Mouse (Mus musculus): ENCODE measurements at regions not wholly inside any gene's neighbourhood (a gene's known extent, or its start where the extent isn't known, plus 50 kb on each side); places are given as distances from the start of the nearest gene placed in this dataset.

DNA sequence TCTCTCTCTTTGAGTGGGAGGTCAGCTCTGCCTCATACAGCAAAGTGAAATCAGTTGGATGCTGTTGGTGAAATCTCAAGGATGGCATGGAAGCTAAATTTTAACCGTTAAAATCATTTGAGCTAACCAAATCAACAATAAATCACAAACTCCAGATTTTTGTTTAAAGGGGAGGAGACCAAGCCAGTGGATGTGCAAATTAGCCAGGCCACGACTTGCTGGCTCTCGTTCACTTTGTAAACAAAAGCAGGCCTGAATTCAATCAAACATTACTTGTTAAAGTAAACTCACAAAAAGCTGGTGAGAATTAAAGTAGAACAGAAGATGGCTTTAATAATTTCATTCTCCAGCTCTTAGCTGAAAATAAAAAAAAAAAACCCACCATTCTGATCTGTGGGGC, 359.3 kb upstream of the Ddhd1 start:
- 64% methylated on average over 3 of the region's 3 CpGs for WGBS
- Histone ChIP-seq H3K4me1 (peaks cover 25% of the 10 kb centered on the region), H3K4me3 (no peak overlapping the region), H3K9me3 (no peaks in the 10 kb centered on the region), H3K27ac (replicated peaks) (no peak overlapping the region), H3K27me3 (replicated peaks) (no peaks in the 10 kb centered on the region), H3K36me3 (no peaks in the 10 kb centered on the region), H3K9ac (no peak overlapping the region), H3K4me2 (no peak overlapping the region)
- no peak for ATAC-seq (ENCODE audit: extremely low read depth, insufficient number of reproducible peaks, low FRiP score, low TSS enrichment)

GRCm38 (mm10) chr14:46017976-46018375, 360.0 kb upstream of the Ddhd1 start:
- WGBS = 62% methylated on average over 6 of the region's 6 CpGs
- H3K36me3 ChIP-seq = no peaks in the 10 kb centered on the region
- no peak overlapping the region for H3K9ac ChIP-seq
- no peak overlapping the region for H3K27ac ChIP-seq (replicated peaks)
- no peak overlapping the region for H3K4me2 ChIP-seq
- H3K4me1 ChIP-seq = peaks cover 25% of the 10 kb centered on the region
- H3K27me3 ChIP-seq (replicated peaks) = no peaks in the 10 kb centered on the region
- no peak for ATAC-seq (ENCODE audit: extremely low read depth, insufficient number of reproducible peaks, low FRiP score, low TSS enrichment)
- H3K9me3 ChIP-seq = no peaks in the 10 kb centered on the region
- H3K4me3 ChIP-seq = no peak overlapping the region

- no peak overlapping the region for H3K9ac ChIP-seq
- H3K9me3 ChIP-seq = no peaks in the 10 kb centered on the region
- no peak overlapping the region for H3K4me3 ChIP-seq
- H3K27me3 ChIP-seq (replicated peaks) = no peaks in the 10 kb centered on the region
- H3K4me2 ChIP-seq = no peak overlapping the region
- H3K27ac ChIP-seq (replicated peaks) = no peak overlapping the region
- peaks cover 21% of the 10 kb centered on the region for H3K4me1 ChIP-seq
- ATAC-seq (ENCODE audit: extremely low read depth, insufficient number of reproducible peaks, low FRiP score, low TSS enrichment) = no peak
- WGBS = 69% methylated on average over 14 of the region's 14 CpGs
- H3K36me3 ChIP-seq = no peaks in the 10 kb centered on the region
Measured at GRCm38 (mm10) chr14:46019240-46020025, 359.8 kb upstream of the Gm15217 start.

GRCm38 (mm10) chr14:46034301-46034700, 344.9 kb upstream of the Gm15217 start:
- no peaks in the 10 kb centered on the region for H3K4me1 ChIP-seq
- H3K27me3 ChIP-seq (replicated peaks) = no peaks in the 10 kb centered on the region
- H3K4me3 ChIP-seq = no peak overlapping the region
- H3K27ac ChIP-seq (replicated peaks) = no peak overlapping the region
- no peak overlapping the region for H3K9ac ChIP-seq
- 83% methylated on average over 8 of the region's 8 CpGs for WGBS
- no peak for ATAC-seq (ENCODE audit: extremely low read depth, insufficient number of reproducible peaks, low FRiP score, low TSS enrichment)
- H3K4me2 ChIP-seq = no peak overlapping the region
- no peaks in the 10 kb centered on the region for H3K9me3 ChIP-seq
- H3K36me3 ChIP-seq = no peaks in the 10 kb centered on the region

DNA sequence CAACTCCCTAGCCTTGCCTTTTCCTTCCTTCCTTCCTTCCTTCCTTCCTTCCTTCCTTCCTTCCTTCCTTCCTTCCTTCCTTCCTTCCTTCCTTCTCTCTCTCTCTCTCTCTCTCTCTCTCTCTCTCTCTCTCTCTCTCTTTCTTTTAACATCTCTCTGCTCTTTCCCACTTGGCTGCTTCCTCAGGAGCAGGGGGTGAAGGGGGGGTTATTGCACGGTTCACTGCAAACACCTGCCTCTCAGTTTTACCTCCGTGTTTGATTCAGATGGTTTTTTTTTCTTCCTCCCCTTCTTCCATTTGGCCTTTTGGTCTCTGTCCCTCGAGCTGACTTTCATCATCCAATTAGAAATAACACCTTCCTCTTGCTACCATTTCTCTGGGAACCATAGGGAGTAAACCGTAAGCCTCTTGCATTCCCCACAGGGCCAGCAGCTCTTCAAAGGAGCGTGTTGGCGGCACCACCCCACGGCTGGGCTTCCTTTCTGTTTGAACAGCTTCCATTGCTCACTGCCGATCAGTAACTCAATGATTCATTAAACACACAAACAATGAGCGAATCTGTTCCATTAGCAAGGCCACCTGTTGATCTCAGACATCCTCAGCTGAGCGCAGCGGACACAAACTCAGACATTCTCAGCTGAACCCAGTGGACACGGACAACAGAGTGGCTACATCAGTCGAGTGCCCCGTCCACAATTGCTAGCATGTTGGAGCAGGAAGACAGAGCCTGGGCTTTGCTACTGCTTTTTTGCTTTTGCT, 318.4 kb upstream of the Gm15217 start:
- ATAC-seq (ENCODE audit: extremely low read depth, insufficient number of reproducible peaks, low FRiP score, low TSS enrichment) = no peak
- no peaks in the 10 kb centered on the region; the same call in 1 of the 2 replicates for H3K4me1 ChIP-seq
- H3K27me3 ChIP-seq (replicated peaks) = no peaks in the 10 kb centered on the region
- H3K9me3 ChIP-seq = no peaks in the 10 kb centered on the region
- peak overlapping the region; percentile 52 for H3K4me2 ChIP-seq
- H3K36me3 ChIP-seq = no peaks in the 10 kb centered on the region
- H3K9ac ChIP-seq = no peak overlapping the region
- peak overlapping the region; percentile 32 for H3K4me3 ChIP-seq
- 37% methylated on average over 14 of the region's 14 CpGs for whole genome bisulfite sequencing
- H3K27ac ChIP-seq (replicated peaks) = no peak overlapping the region

GRCm38 (mm10) chr14:46067102-46067801, 312.0 kb upstream of the Gm15217 start:
- peak overlapping the region; percentile 73 for H3K27ac ChIP-seq (replicated peaks)
- no peak for ATAC-seq (ENCODE audit: extremely low read depth, insufficient number of reproducible peaks, low FRiP score, low TSS enrichment)
- peaks cover 19% of the 10 kb centered on the region for H3K4me1 ChIP-seq

DNA sequence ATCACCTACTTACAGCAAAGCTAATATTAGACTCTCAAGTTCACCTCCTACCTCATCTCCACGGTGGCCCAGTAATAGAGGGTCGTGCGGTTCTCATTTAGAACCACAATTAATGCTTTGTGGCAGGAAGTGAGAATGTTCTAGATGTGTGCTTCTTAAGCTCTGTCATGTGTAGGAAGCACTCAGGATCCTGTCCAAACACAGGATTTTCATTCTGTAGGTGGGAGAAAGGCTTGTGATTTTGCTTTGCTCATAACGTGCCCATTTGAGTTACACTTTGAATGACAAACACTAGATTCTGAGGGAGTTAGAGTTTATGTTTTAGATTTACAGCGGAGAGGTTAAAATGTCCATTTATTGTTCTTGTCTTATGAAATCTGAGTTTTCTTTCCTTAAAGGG, 308.0 kb upstream of the Gm15217 start:
- ATAC-seq (ENCODE audit: extremely low read depth, insufficient number of reproducible peaks, low FRiP score, low TSS enrichment) = no peak

More at GRCm38 (mm10) chr14:46067102-46067801, 312.0 kb upstream of the Gm15217 start:
- Histone ChIP-seq H3K4me2 (no peak overlapping the region), H3K9me3 (no peaks in the 10 kb centered on the region), H3K9ac (no peak overlapping the region), H3K36me3 (no peaks in the 10 kb centered on the region), H3K27me3 (replicated peaks) (no peaks in the 10 kb centered on the region), H3K4me3 (no peak overlapping the region)
- 41% methylated on average over 5 of the region's 5 CpGs for WGBS

DNA sequence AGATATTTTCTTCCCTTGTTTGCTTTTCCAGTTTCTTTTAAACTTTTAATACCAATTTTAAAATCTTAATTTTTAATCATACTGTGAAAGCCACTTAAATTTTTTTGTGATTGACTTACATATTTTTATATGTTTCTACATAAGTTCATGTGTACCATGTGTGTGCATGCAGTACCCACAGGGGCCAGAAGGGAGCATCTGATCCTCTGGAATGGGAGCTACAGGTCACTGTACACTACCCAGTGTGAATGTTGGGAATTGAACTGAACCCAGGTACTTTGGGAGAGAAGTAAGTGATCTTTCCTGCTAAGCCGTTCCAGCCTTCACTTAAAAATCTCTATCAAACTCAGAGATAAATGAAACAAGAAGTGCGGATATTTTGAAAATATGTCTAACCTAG, 302.5 kb upstream of the Gm15217 start:
- WGBS = 80% methylated on average over 2 of the region's 2 CpGs
- Histone ChIP-seq H3K27me3 (replicated peaks) (no peaks in the 10 kb centered on the region), H3K9ac (no peak overlapping the region), H3K36me3 (no peaks in the 10 kb centered on the region), H3K4me2 (no peak overlapping the region), H3K4me1 (peaks cover 18% of the 10 kb centered on the region), H3K4me3 (no peak overlapping the region), H3K27ac (replicated peaks) (no peak overlapping the region), H3K9me3 (peaks cover 3% of the 10 kb centered on the region)
- no peak for ATAC-seq (ENCODE audit: extremely low read depth, insufficient number of reproducible peaks, low FRiP score, low TSS enrichment)

More for the DNA sequence above, 308.0 kb upstream of the Gm15217 start:
- Histone ChIP-seq H3K4me1 (peaks cover 31% of the 10 kb centered on the region), H3K9me3 (no peaks in the 10 kb centered on the region), H3K9ac (no peak overlapping the region), H3K27me3 (replicated peaks) (no peaks in the 10 kb centered on the region), H3K27ac (replicated peaks) (no peak overlapping the region), H3K4me3 (no peak overlapping the region), H3K4me2 (no peak overlapping the region), H3K36me3 (no peaks in the 10 kb centered on the region)
- WGBS = 74% methylated on average over 5 of the region's 5 CpGs

GRCm38 (mm10) chr14:46077406-46078131, 301.6 kb upstream of the Gm15217 start:
- Histone ChIP-seq H3K9ac (no peak overlapping the region), H3K4me1 (peaks cover 18% of the 10 kb centered on the region), H3K9me3 (peaks cover 3% of the 10 kb centered on the region), H3K4me3 (no peak overlapping the region), H3K27ac (replicated peaks) (no peak overlapping the region), H3K27me3 (replicated peaks) (no peaks in the 10 kb centered on the region), H3K36me3 (no peaks in the 10 kb centered on the region), H3K4me2 (no peak overlapping the region)
- ATAC-seq (ENCODE audit: extremely low read depth, insufficient number of reproducible peaks, low FRiP score, low TSS enrichment) = no peak
- 66% methylated on average over 11 of the region's 11 CpGs for WGBS

DNA sequence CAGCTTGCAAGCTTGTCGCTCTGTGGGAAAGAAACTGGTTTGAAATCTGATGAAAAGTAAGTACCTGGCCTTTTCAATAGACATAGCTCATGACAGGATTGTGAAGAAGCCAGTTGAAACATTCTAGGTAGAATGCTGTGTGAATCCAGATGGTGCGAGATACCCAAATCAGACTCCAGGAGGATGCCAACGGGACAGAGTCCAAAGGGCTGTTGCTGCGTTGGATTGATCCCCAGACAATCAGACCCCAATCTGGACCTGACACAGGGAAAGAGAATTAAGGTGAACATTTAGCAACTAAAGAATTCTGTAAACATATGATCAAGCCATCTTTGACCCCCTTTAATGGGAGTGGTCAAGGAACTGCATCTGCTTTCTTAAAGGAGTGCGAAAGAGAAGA, 296.6 kb upstream of the Gm15217 start:
- Histone ChIP-seq H3K4me3 (no peak overlapping the region), H3K4me1 (peaks cover 1% of the 10 kb centered on the region; the same call in 1 of the 2 replicates), H3K4me2 (no peak overlapping the region), H3K27me3 (replicated peaks) (no peaks in the 10 kb centered on the region), H3K9ac (no peak overlapping the region), H3K27ac (replicated peaks) (no peak overlapping the region), H3K36me3 (no peaks in the 10 kb centered on the region), H3K9me3 (no peaks in the 10 kb centered on the region)
- no peak for ATAC-seq (ENCODE audit: extremely low read depth, insufficient number of reproducible peaks, low FRiP score, low TSS enrichment)
- WGBS = 84% methylated on average over 5 of the region's 5 CpGs
